Mouse (Mus musculus) C2C12 (cell line): ENCODE measurements at regions not wholly inside any gene's neighbourhood (a gene's known extent, or its start where the extent isn't known, plus 50 kb on each side); places are given as distances from the start of the nearest gene placed in this dataset.

ENCODE experiments used
- CTCF ChIP-seq: IDR thresholded peaks from one replicate; pipeline ENCODE4 v1.5.1; 2011; ENCODE audit not compliant: control insufficient read depth, insufficient read depth, insufficient read length
- MYOG ChIP-seq: IDR thresholded peaks from one replicate; pipeline ENCODE4 v1.6.1; 2011; ENCODE audit not compliant: control insufficient read depth, insufficient read length; ENCODE audit errors: extremely low read depth

DNA sequence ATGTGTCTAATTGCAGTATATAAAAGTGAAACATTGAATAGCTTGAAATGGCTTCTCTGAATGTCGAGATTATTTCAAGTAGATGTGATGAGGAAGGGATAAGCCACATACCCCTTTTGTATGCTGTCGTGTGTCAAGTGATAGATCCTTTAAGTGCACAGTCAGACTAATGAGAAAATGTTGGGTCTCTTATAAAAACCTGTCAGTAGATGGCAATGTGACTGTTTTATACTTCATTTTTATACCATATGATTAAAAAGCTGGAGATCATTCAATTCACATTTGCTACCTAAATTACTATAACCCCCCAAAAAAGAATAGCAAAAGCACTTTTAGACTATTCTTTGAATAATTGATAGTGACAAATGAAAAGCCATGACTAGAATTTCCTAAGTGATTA lies 952.3 kb downstream of the D3Ertd751e start:
- TF ChIP-seq CTCF = no peak
- no peak for TF ChIP-seq MYOG
